Mouse (Mus musculus): ENCODE measurements around the gene Pcgf5. TPM values are rescaled to one million over a fixed set of nuclear protein-coding genes. Genes with fewer than 3 reads are reported as not detected.

Gene Pcgf5
- polyA plus RNA-seq, 1 experiment = 30.7 TPM

DNA sequence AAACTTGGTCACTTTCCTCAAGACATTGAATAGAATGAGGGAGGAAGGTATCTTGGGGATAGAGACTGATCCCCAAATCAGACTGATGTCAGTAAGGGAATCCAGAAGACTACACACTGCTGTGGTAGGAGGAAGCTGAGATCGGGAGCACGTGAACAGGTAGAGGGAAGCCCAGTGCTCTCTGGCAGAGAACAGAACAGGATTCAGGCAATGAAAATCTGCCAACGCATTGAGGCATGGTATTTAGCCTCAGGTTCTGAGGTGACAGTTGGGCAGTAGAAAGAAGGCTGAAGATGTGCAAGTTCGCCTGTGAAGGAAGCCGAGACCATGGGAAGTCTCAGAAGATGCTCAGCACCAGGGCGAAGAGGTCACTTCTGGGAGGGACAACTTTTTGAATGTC lies 733 bp upstream of the Pcgf5 start:
- H3K4me3 ChIP-seq (ENCODE audit: control insufficient read depth, low read depth, low read length) = no peak overlapping the region; the same call in 1 of the 2 replicates

DNA sequence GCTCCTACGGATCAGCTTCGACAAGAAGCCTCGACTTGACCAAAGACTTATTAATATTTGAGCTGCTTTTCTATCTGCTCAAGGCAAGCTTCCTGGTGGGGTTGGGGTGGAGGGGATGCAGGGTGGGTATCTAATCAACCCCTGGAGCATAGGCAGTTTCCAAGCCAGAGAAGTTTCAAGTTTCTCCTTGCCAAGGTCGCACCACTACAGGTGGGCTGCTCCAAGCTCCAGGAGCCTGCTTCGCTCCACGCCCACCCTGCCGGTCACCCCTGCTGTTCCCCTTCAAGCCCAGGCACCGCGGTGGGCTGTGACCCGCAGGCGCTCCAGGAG lies 313 bp upstream of the Pcgf5 start:
- peaks cover 20% of the 10 kb centered on the region for H3K4me1 ChIP-seq (ENCODE audit: control insufficient read depth, insufficient read depth, low read length)
- peak overlapping the region; percentile 92 for H3K4me3 ChIP-seq (ENCODE audit: control insufficient read depth, low read depth, low read length)
- H3K27me3 ChIP-seq (ENCODE audit: control insufficient read depth, insufficient read depth, low read length) = no peaks in the 10 kb centered on the region
- H3K36me3 ChIP-seq (ENCODE audit: control insufficient read depth, insufficient read depth, low read length) = no peaks in the 10 kb centered on the region
- no peak for TF ChIP-seq POLR2A (IDR thresholded peaks at IDR 0.05; ENCODE audit: control insufficient read depth, low read depth, low read length)
- TF ChIP-seq CTCF (IDR thresholded peaks at IDR 0.05; ENCODE audit: control insufficient read depth, insufficient read depth, insufficient replicate concordance, low read depth, low read length) = no peak
- H3K27ac ChIP-seq (ENCODE audit: control insufficient read depth, insufficient read depth, low read depth, low read length) = 0 out of 2 replicates have a peak overlapping the region, but pooled peaks have one; percentile 29

More for the DNA sequence above, 733 bp upstream of the Pcgf5 start:
- TF ChIP-seq CTCF (IDR thresholded peaks at IDR 0.05; ENCODE audit: control insufficient read depth, insufficient read depth, insufficient replicate concordance, low read depth, low read length) (no peak), POLR2A (IDR thresholded peaks at IDR 0.05; ENCODE audit: control insufficient read depth, low read depth, low read length) (no peak)
- Histone ChIP-seq H3K27me3 (ENCODE audit: control insufficient read depth, insufficient read depth, low read length) (no peaks in the 10 kb centered on the region), H3K27ac (ENCODE audit: control insufficient read depth, insufficient read depth, low read depth, low read length) (no peak overlapping the region), H3K36me3 (ENCODE audit: control insufficient read depth, insufficient read depth, low read length) (no peaks in the 10 kb centered on the region), H3K4me1 (ENCODE audit: control insufficient read depth, insufficient read depth, low read length) (peaks cover 20% of the 10 kb centered on the region)

GRCm38 (mm10) chr19:36348801-36349486 lies 835 bp downstream of the Pcgf5 start:
- H3K36me3 ChIP-seq (ENCODE audit: control insufficient read depth, insufficient read depth, low read length) = no peaks in the 10 kb centered on the region
- no peak for TF ChIP-seq POLR2A (IDR thresholded peaks at IDR 0.05; ENCODE audit: control insufficient read depth, low read depth, low read length)
- TF ChIP-seq CTCF (IDR thresholded peaks at IDR 0.05; ENCODE audit: control insufficient read depth, insufficient read depth, insufficient replicate concordance, low read depth, low read length) = no peak
- peak overlapping the region; percentile 54; the same call in 1 of the 2 replicates for H3K27ac ChIP-seq (ENCODE audit: control insufficient read depth, insufficient read depth, low read depth, low read length)
- H3K27me3 ChIP-seq (ENCODE audit: control insufficient read depth, insufficient read depth, low read length) = no peaks in the 10 kb centered on the region
- peak overlapping the region; percentile 92 for H3K4me3 ChIP-seq (ENCODE audit: control insufficient read depth, low read depth, low read length)
- peaks cover 20% of the 10 kb centered on the region for H3K4me1 ChIP-seq (ENCODE audit: control insufficient read depth, insufficient read depth, low read length)

DNA sequence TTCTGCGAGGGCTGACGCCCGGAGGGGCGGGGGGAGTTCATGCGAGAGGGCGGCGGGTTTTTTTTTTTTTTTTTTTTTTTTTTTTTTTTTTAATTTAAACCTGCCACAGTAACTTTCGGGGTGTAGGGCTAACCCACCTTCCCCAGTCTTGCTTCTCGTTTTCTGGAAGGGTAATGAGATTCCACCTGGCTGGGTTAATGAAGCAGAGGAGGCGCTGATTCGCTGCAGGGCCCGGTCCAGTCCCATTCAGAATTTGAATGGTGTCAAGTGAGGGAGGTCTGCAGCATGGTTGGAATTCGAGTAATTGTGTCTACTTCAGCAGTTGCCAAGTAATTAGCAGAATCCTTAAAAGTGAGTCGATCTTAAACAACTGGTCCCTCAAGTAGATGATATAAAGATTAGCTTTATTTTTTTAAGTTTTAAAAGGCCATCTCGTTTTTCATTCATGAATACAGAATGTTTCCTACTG lies 1.4 kb downstream of the Pcgf5 start:
- no peaks in the 10 kb centered on the region for H3K36me3 ChIP-seq (ENCODE audit: control insufficient read depth, insufficient read depth, low read length)
- no peak overlapping the region for H3K27ac ChIP-seq (ENCODE audit: control insufficient read depth, insufficient read depth, low read depth, low read length)
- H3K4me1 ChIP-seq (ENCODE audit: control insufficient read depth, insufficient read depth, low read length) = peaks cover 20% of the 10 kb centered on the region
- TF ChIP-seq CTCF (IDR thresholded peaks at IDR 0.05; ENCODE audit: control insufficient read depth, insufficient read depth, insufficient replicate concordance, low read depth, low read length) (no peak), POLR2A (IDR thresholded peaks at IDR 0.05; ENCODE audit: control insufficient read depth, low read depth, low read length) (no peak)
- H3K4me3 ChIP-seq (ENCODE audit: control insufficient read depth, low read depth, low read length) = peak overlapping the region; percentile 92
- H3K27me3 ChIP-seq (ENCODE audit: control insufficient read depth, insufficient read depth, low read length) = no peaks in the 10 kb centered on the region

DNA sequence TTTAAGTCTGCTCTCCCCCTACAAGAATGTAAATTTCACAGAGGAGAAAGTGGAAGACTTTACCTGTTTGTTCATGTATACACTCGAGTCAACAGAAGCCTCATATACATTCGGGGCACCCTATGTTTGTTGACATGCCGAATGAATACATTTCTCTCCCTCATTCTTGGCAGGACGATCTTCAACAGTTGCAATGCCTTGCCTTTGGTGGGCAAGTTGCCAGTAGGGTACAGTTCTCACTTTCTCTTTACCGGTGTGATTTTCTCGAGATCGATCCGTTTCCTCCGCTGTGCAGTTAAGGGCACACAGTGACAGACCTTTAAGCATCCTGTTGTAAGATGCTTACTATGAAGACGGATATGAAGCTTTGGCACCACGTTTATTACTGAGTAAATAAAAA lies 2.1 kb downstream of the Pcgf5 start:
- no peak for TF ChIP-seq POLR2A (IDR thresholded peaks at IDR 0.05; ENCODE audit: control insufficient read depth, low read depth, low read length)
- no peak for TF ChIP-seq CTCF (IDR thresholded peaks at IDR 0.05; ENCODE audit: control insufficient read depth, insufficient read depth, insufficient replicate concordance, low read depth, low read length)
- H3K4me3 ChIP-seq (ENCODE audit: control insufficient read depth, low read depth, low read length) = no peak overlapping the region
- H3K36me3 ChIP-seq (ENCODE audit: control insufficient read depth, insufficient read depth, low read length) = no peaks in the 10 kb centered on the region
- H3K27ac ChIP-seq (ENCODE audit: control insufficient read depth, insufficient read depth, low read depth, low read length) = no peak overlapping the region
- peaks cover 20% of the 10 kb centered on the region for H3K4me1 ChIP-seq (ENCODE audit: control insufficient read depth, insufficient read depth, low read length)
- H3K27me3 ChIP-seq (ENCODE audit: control insufficient read depth, insufficient read depth, low read length) = no peaks in the 10 kb centered on the region

DNA sequence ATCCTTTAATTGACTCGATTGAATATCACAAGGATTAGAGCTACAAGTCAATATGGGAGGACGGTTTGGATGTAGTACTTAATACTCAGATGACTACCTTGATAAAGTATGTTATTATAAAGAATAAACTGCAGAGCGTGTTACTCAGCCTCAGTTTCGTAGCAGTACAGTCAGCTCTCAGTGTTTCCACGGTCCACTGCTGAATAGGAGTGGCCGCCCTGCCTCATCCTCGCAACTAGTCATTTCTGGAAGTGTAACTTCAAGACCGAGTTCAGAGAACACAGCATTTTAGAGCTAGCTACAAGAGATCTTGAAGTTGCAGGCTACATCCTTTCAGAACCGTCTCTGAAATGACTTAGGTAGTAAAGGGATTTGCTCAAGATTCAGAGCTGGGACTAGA lies 2.8 kb downstream of the Pcgf5 start:
- no peak overlapping the region for H3K27ac ChIP-seq (ENCODE audit: control insufficient read depth, insufficient read depth, low read depth, low read length)
- H3K4me1 ChIP-seq (ENCODE audit: control insufficient read depth, insufficient read depth, low read length) = peaks cover 20% of the 10 kb centered on the region
- no peaks in the 10 kb centered on the region for H3K27me3 ChIP-seq (ENCODE audit: control insufficient read depth, insufficient read depth, low read length)
- H3K36me3 ChIP-seq (ENCODE audit: control insufficient read depth, insufficient read depth, low read length) = no peaks in the 10 kb centered on the region
- no peak overlapping the region for H3K4me3 ChIP-seq (ENCODE audit: control insufficient read depth, low read depth, low read length)
- TF ChIP-seq CTCF (IDR thresholded peaks at IDR 0.05; ENCODE audit: control insufficient read depth, insufficient read depth, insufficient replicate concordance, low read depth, low read length) (no peak), POLR2A (IDR thresholded peaks at IDR 0.05; ENCODE audit: control insufficient read depth, low read depth, low read length) (no peak)

DNA sequence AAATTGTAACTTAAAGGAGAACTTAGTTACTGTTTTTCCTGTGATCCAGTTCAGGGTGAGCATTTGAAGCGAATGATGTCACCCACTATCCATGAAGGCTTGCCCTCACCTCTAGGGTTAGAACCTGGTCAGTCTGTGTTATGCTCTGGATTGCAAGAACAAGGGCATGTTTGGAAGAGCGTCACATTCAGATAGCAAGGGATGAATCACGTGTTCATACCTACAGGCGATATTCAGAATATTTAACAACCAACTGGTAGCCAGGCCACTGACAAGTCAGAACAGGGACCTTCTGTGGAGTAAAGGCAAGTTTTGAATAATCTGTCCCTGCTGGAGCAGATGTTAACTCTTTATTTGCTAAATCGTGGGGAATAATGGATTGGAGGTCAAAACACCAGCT lies 14.4 kb downstream of the Pcgf5 start:
- no peaks in the 10 kb centered on the region for H3K27me3 ChIP-seq (ENCODE audit: control insufficient read depth, insufficient read depth, low read length)
- no peak overlapping the region for H3K27ac ChIP-seq (ENCODE audit: control insufficient read depth, insufficient read depth, low read depth, low read length)
- H3K4me1 ChIP-seq (ENCODE audit: control insufficient read depth, insufficient read depth, low read length) = peaks cover 3% of the 10 kb centered on the region; the same call in 1 of the 2 replicates
- no peaks in the 10 kb centered on the region for H3K36me3 ChIP-seq (ENCODE audit: control insufficient read depth, insufficient read depth, low read length)
- TF ChIP-seq POLR2A (IDR thresholded peaks at IDR 0.05; ENCODE audit: control insufficient read depth, low read depth, low read length) (no peak), CTCF (IDR thresholded peaks at IDR 0.05; ENCODE audit: control insufficient read depth, insufficient read depth, insufficient replicate concordance, low read depth, low read length) (no peak)
- H3K4me3 ChIP-seq (ENCODE audit: control insufficient read depth, low read depth, low read length) = no peak overlapping the region
